Mouse (Mus musculus) testis, adult 2 months (tissue): ENCODE results near the gene Agap2. TPM values are rescaled to one million over a fixed set of nuclear protein-coding genes. Genes with fewer than 3 reads are reported as not detected.

Experiments used
- H3K27ac ChIP-seq: fragments of 200-500 bp; 2 replicates; pipeline ENCODE4 v1.5.1; 2012; ENCODE audit warnings: low read depth, low read length; ENCODE audit not compliant: control insufficient read depth, insufficient read depth
- H3K27me3 ChIP-seq: fragments of 200-500 bp; 2 replicates; pipeline ENCODE4 v1.6.1; 2012; ENCODE audit warnings: mild to moderate bottlenecking, low read length, moderate library complexity; ENCODE audit not compliant: control insufficient read depth, insufficient read depth
- H3K36me3 ChIP-seq: fragments of 200-500 bp; 2 replicates; pipeline ENCODE4 v1.6.1; 2012; ENCODE audit warnings: mild to moderate bottlenecking, low read length; ENCODE audit not compliant: control insufficient read depth, insufficient read depth
- H3K4me1 ChIP-seq: fragments of 200-500 bp; 2 replicates; pipeline ENCODE4 v1.6.1; 2012; ENCODE audit warnings: low read length; ENCODE audit not compliant: control insufficient read depth, insufficient read depth
- H3K4me3 ChIP-seq: fragments of 200-500 bp; 2 replicates; pipeline ENCODE4 v1.5.1; 2012; ENCODE audit warnings: low read depth, mild to moderate bottlenecking, low read length, moderate library complexity, mixed read lengths; ENCODE audit not compliant: control insufficient read depth
- CTCF ChIP-seq: fragments of 200-500 bp; IDR thresholded peaks from 2 replicates; pipeline ENCODE4 v1.5.1; 2012; ENCODE audit warnings: low read depth, mild to moderate bottlenecking, inconsistent platforms, low read length, moderate library complexity; ENCODE audit not compliant: control insufficient read depth, insufficient read depth, insufficient replicate concordance
- POLR2A ChIP-seq: fragments of 200-500 bp; IDR thresholded peaks from 2 replicates; pipeline ENCODE4 v1.6.1; 2012; ENCODE audit warnings: low read depth, mild to moderate bottlenecking, inconsistent platforms, low read length, moderate library complexity; ENCODE audit not compliant: control insufficient read depth
- polyA plus RNA-seq: library from polyadenylated mRNA; depleted of rRNA; stranded (reverse); fragments of >200 nt; gene quantifications from 2 replicates; pipeline ENCODE4 v1.2.3, GENCODE M21; 2012

Agap2 gene
- polyA plus RNA-seq, 1 experiment = 0.53 TPM

DNA sequence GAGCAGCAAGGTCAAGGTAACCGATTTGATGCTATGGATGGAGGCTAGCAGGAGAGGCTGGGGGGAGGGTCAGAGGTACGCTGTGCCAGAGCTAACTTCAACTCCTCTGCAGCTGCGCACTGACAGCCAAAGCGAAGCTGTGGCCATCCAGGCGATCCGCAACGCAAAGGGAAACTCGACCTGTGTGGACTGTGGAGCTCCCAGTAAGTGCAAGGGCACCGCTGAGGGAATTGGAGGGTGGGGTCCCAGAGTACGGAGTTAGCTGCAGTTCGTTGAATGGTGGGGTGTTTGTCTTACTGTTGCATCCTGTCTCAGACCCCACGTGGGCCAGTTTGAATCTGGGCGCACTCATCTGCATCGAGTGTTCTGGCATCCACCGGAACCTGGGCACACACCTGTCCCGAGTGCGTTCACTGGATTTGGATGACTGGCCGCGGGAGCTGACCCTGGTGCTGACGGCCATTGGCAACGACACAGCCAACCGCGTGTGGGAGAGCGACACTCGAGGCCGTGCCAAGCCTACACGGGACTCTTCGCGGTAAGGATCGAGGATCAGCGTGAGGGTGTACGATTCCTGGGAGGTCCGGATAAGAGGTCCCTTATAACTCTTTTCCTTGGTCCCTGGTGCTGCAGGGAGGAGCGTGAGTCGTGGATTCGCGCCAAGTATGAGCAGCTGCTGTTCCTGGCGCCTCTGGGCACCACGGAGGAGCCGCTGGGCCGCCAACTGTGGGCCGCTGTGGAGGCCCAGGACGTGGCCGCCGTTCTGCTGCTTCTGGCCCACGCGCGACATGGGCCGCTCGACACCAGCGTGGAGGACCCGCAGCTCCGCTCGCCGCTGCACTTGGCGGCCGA, 15.7 kb downstream of the Agap2 start:
- Histone ChIP-seq H3K4me1 (peaks cover 24% of the 10 kb centered on the region), H3K27ac (no peak overlapping the region), H3K36me3 (no peaks in the 10 kb centered on the region), H3K4me3 (peak overlapping the region; percentile 69), H3K27me3 (no peaks in the 10 kb centered on the region)
- TF ChIP-seq POLR2A = no peak
- TF ChIP-seq CTCF = no peak

- H3K4me1 ChIP-seq = peaks cover 24% of the 10 kb centered on the region
- no peak overlapping the region for H3K27ac ChIP-seq
- TF ChIP-seq CTCF (no peak), POLR2A (no peak)
- H3K27me3 ChIP-seq = no peaks in the 10 kb centered on the region
- H3K36me3 ChIP-seq = no peaks in the 10 kb centered on the region
- peak overlapping the region; percentile 69 for H3K4me3 ChIP-seq
Observed at GRCm38 (mm10) chr10:127091507-127092396, 16.7 kb downstream of the Agap2 start.

DNA sequence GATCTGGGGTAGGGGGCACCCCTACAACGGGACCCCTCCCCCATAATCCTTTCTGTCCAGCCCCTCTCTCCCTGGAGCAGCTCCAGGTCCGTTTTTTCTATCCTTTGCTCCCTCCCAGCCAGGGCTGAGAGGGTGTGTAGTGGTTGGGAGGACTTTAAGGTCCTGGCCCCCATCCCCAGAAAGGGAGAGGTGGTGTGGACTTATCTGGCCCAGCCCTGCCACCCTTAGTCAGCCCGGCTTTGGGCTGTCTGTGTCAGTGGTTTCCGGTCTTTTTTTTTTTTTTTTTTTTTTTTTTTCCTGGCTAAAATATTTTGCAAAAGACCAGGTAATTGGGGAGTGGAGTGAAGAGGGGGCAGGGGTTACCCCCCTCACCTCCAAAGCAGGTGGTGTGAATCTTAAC, 17.7 kb downstream of the Agap2 start:
- Histone ChIP-seq H3K27me3 (no peaks in the 10 kb centered on the region), H3K27ac (no peak overlapping the region), H3K4me1 (peaks cover 24% of the 10 kb centered on the region), H3K36me3 (no peaks in the 10 kb centered on the region), H3K4me3 (peak overlapping the region; percentile 59)
- TF ChIP-seq CTCF = no peak
- no peak for TF ChIP-seq POLR2A

DNA sequence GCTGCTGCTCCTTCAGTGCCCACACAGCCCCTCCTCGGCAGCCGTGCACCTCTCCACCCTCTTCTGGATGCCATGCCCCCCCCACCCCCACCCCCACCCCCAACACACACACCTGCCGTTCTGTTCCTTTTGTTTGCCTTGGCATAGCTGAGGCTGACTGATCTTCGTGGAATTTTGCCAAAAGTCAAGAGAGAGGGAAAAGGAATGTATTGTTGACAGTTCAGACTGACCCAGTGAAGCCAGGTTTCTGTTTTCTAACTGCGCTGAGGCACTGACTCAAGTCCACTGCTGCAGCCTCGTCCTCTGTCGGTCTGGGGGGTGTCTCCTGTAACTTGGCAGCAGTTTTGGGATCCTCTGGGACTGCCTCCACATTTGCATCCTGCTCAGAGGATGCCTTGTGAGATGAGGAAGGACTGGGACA, 19.3 kb downstream of the Agap2 start:
- no peaks in the 10 kb centered on the region for H3K27me3 ChIP-seq
- H3K27ac ChIP-seq = no peak overlapping the region
- TF ChIP-seq POLR2A = no peak
- TF ChIP-seq CTCF = no peak
- no peak overlapping the region for H3K4me3 ChIP-seq
- H3K4me1 ChIP-seq = peaks cover 24% of the 10 kb centered on the region
- no peaks in the 10 kb centered on the region for H3K36me3 ChIP-seq

- no peaks in the 10 kb centered on the region for H3K36me3 ChIP-seq
- H3K27ac ChIP-seq = no peak overlapping the region
- H3K27me3 ChIP-seq = no peaks in the 10 kb centered on the region
- no peaks in the 10 kb centered on the region; the same call in 1 of the 2 replicates for H3K4me1 ChIP-seq
- H3K4me3 ChIP-seq = no peak overlapping the region
- no peak for TF ChIP-seq CTCF
- TF ChIP-seq POLR2A = no peak
Observed at GRCm38 (mm10) chr10:127098514-127098913, 23.4 kb downstream of the Agap2 start.

DNA sequence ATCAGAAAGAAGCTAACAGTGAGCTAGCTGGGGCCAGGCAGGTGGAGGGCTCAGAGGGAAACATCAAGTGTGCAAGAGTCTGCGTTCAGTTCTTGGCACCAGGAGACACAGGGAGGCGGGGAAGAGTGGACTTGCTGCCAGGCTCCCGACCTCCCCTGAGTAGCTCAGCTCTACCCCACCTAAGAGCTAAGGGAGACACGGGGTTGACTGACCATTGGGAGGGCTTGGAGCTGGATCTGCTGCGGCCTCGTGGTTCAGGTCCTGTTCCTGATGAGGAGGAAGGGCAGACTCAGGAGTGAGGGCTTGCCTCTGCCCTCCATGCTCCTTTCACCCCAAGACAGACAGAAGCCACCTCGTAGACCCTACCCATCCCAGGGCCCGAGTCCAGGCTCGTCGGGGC, 24.1 kb downstream of the Agap2 start:
- no peaks in the 10 kb centered on the region for H3K36me3 ChIP-seq
- no peak overlapping the region for H3K4me3 ChIP-seq
- TF ChIP-seq CTCF = no peak
- TF ChIP-seq POLR2A = no peak
- H3K4me1 ChIP-seq = no peaks in the 10 kb centered on the region; the same call in 1 of the 2 replicates
- H3K27me3 ChIP-seq = no peaks in the 10 kb centered on the region
- H3K27ac ChIP-seq = no peak overlapping the region

GRCm38 (mm10) chr10:127099868-127100267, 24.8 kb downstream of the Agap2 start:
- TF ChIP-seq POLR2A (no peak), CTCF (no peak)
- Histone ChIP-seq H3K27me3 (no peaks in the 10 kb centered on the region), H3K36me3 (no peaks in the 10 kb centered on the region), H3K4me1 (no peaks in the 10 kb centered on the region; the same call in 1 of the 2 replicates), H3K27ac (no peak overlapping the region), H3K4me3 (no peak overlapping the region)
